Comparison of ENCODE assay signal across 8 mouse cellular contexts in the genomic region with DNA sequence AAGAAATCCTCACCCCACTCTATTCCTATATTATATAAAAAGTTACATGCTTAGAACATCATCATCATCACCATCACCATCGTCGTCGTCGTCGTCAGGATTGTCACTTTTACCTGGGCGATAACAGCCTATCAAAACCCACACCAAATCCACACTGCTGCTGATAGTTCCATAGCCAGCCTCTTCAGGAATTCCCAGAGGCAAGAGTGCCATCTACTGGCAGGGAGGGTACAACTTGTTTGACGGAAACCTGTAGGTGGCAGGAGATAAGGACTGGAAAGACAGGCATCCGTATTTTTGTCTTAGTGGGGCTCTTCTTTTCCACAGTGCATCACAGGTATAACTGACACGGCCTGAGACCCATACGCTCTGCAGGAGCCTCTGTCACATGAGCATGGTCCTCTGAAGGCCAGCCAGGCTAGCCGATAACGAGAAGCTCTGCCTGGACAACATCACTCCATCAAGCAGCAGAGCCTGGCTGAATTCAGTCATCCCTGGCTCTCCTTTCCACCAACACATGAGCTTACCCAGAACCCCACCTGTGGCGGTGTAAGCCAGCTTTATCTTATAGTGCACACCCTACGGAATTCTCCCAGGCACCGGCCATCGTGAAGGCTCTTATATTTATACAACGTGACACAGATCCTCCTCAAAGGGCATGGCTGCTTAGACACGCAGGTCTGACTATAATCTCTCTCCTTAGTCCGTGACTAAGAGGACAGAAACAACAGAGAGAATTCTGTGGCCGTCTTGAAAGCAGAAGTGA. TPM values are rescaled to one million over a fixed set of nuclear protein-coding genes. Genes with fewer than 3 reads are reported as not detected.
A peak's percentile ranks its signal among the peaks of the same experiment; 100 is the strongest.
DNase-seq lines count a peak whose midpoint lies in the region; ATAC-seq lines count a peak whose summit lies in the region.

No protein-coding gene starts in this region.

- H3K4me2 ChIP-seq in intestine, embryonic 16.5 days (ENCODE audit: low read depth, low read length): no peak overlapping the region
- H3K4me2 ChIP-seq in stomach, embryonic 14.5 days (replicated peaks; ENCODE audit: low read depth, low read length): peak overlapping the region; percentile 14; the same call in 1 of the 2 replicates

- H3K4me3 ChIP-seq in intestine, embryonic 16.5 days (ENCODE audit: low read length): no peak overlapping the region
- H3K4me3 ChIP-seq in limb, embryonic 10.5 days: no peak overlapping the region
- H3K4me3 ChIP-seq in stomach, embryonic 14.5 days (ENCODE audit: low read depth, low read length): no peak overlapping the region; the same call in 1 of the 2 replicates

- H3K4me1 ChIP-seq in intestine, embryonic 16.5 days (ENCODE audit: control insufficient read depth, insufficient read depth, low read length): peaks cover 6% of the 10 kb centered on the region
- H3K4me1 ChIP-seq in limb, embryonic 10.5 days: peaks cover 25% of the 10 kb centered on the region
- H3K4me1 ChIP-seq in stomach, embryonic 14.5 days (ENCODE audit: control insufficient read depth, insufficient read depth, low read length): no peaks in the 10 kb centered on the region

- no peak for ATAC-seq in CD4-positive, CD25-positive, alpha-beta regulatory T cell, adult 4 months
- peak; percentile 44; the same call in 1 of the 2 replicates for ATAC-seq in intestine, embryonic 16.5 days
- no peak for ATAC-seq in stomach, embryonic 14.5 days (ENCODE audit: insufficient number of reproducible peaks, insufficient read depth, low FRiP score, low read depth)

- no peaks in the 10 kb centered on the region for H3K36me3 ChIP-seq in intestine, embryonic 16.5 days (ENCODE audit: control insufficient read depth, insufficient read depth, low read length)
- H3K36me3 ChIP-seq in limb, embryonic 10.5 days: no peaks in the 10 kb centered on the region
- H3K36me3 ChIP-seq in stomach, embryonic 14.5 days (ENCODE audit: control insufficient read depth, insufficient read depth, low read length): no peaks in the 10 kb centered on the region

- H3K9me3 ChIP-seq in intestine, embryonic 16.5 days (ENCODE audit: control insufficient read depth, low read length): no peaks in the 10 kb centered on the region
- no peaks in the 10 kb centered on the region for H3K9me3 ChIP-seq in limb, embryonic 10.5 days (replicated peaks)
- H3K9me3 ChIP-seq in stomach, embryonic 14.5 days (ENCODE audit: control insufficient read depth, low read depth, low read length): no peaks in the 10 kb centered on the region

- H3K27me3 ChIP-seq in intestine, embryonic 16.5 days (replicated peaks; ENCODE audit: control insufficient read depth, insufficient read depth, low read length): peaks cover 18% of the 10 kb centered on the region
- peaks cover 21% of the 10 kb centered on the region for H3K27me3 ChIP-seq in limb, embryonic 10.5 days (ENCODE audit: low read depth, poor library complexity, severe bottlenecking)
- peaks cover 8% of the 10 kb centered on the region; the same call in 1 of the 2 replicates for H3K27me3 ChIP-seq in stomach, embryonic 14.5 days (ENCODE audit: control insufficient read depth, insufficient read depth, low read length)

- H3K9ac ChIP-seq in intestine, embryonic 16.5 days (ENCODE audit: low read depth, low read length): no peak overlapping the region
- H3K9ac ChIP-seq in stomach, embryonic 14.5 days (replicated peaks; ENCODE audit: low read depth, low read length): no peak overlapping the region

- DNase-seq in CD4-positive, CD25-positive, alpha-beta regulatory T cell, adult 2 months (ENCODE audit: low read depth, low spot score): peak; percentile 75
- peak; percentile 90 for DNase-seq in embryo, embryonic 11 days
- peak; percentile 29 to 67 for DNase-seq in gastrocnemius, postnatal 4 days (ENCODE audit: low spot score in 2 of 2)
- DNase-seq in limb, embryonic 10.5 days (ENCODE audit: low spot score): peak; percentile 80
- peak; percentile 55 for DNase-seq in naive thymus-derived CD4-positive, alpha-beta T cell, adult 2 months (ENCODE audit: low read depth)

- WGBS in intestine, embryonic 16.5 days: 8% methylated on average over 20 of the region's 20 CpGs
- WGBS in limb, embryonic 10.5 days: 24% methylated on average over 20 of the region's 20 CpGs
- 9% methylated on average over 20 of the region's 20 CpGs for WGBS in stomach, embryonic 14.5 days

- no peak overlapping the region for H3K27ac ChIP-seq in intestine, embryonic 16.5 days (ENCODE audit: low read length)
- no peak overlapping the region for H3K27ac ChIP-seq in limb, embryonic 10.5 days
- no peak overlapping the region for H3K27ac ChIP-seq in stomach, embryonic 14.5 days (ENCODE audit: low read length)

RNA-seq across cellular contexts. Expression of a gene that starts 2.5 kb away (rescaled TPM):
- polyA plus RNA-seq in CD4-positive, CD25-positive, alpha-beta regulatory T cell, adult 4 months (2017; shearing (Covaris generic)): 1 to 10 TPM; 1.0 to 3.2 TPM
- under 1 TPM; 0.71 to 0.96 TPM for total RNA-seq in gastrocnemius, postnatal 4 days (2021)
- polyA plus RNA-seq in intestine, embryonic 16.5 days (2015; fragmentation: Nextera tagmentation; extraction: Ambion mirVana): 7.2 and 7.3 TPM in 2 replicates
- polyA plus RNA-seq in limb, embryonic 10.5 days (2016; fragmentation: Nextera tagmentation; extraction: Ambion mirVana): 11.5 and 16.0 TPM in 2 replicates
- polyA plus RNA-seq in stomach, embryonic 14.5 days (2014; fragmentation: Nextera tagmentation; extraction: Ambion mirVana): 23.1 and 24.0 TPM in 2 replicates
